32 mouse cellular contexts compared by ENCODE assay signal in the genomic region with DNA sequence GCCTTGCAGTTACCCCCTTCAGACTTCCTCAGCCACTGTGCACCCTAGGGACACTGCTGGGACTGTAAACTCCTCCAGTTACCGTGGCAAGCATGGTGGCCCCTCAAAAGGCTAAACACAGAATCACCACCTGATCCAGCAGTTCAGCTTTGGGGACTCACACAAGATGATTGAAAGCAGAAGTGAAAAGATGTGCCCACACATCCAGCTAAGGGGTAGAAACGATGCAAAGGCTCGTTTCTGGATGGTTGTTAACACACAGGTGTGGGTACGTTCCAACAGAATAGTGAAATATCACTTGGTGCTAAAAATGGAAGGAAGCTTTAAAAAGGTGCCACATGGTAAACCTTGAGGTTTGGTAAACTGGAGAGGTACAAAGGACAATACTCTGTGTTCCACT. TPM values are rescaled to one million over a fixed set of nuclear protein-coding genes. Genes with fewer than 3 reads are reported as not detected.
"Had no signal": no experiment of that assay in that cellular context is flagged by ENCODE, and none has a peak within 500 bp of the region (broad histone marks: within the 10 kb centered on the region; RNA-seq: fewer than 3 reads in every experiment).

No protein-coding gene starts in this region.

- H3K27me3 ChIP-seq: liver, embryonic 13.5 days; midbrain, embryonic 12.5 days; neural tube, embryonic 12.5 days had no signal

- H3K9ac ChIP-seq: limb, embryonic 12.5 days; limb, embryonic 13.5 days; limb, embryonic 15.5 days; liver, embryonic 12.5 days; liver, embryonic 13.5 days; liver, embryonic 14.5 days; liver, embryonic 15.5 days; liver, postnatal 0 days; lung, embryonic 14.5 days; lung, embryonic 15.5 days; midbrain, embryonic 12.5 days; midbrain, embryonic 13.5 days; neural tube, embryonic 12.5 days had no signal

- ATAC-seq: liver, embryonic 12.5 days; liver, postnatal 0 days; lung, postnatal 0 days had no signal

- H3K4me3 ChIP-seq: limb, embryonic 10.5 days; limb, embryonic 12.5 days; limb, embryonic 13.5 days; limb, embryonic 15.5 days; liver, embryonic 12.5 days; liver, embryonic 13.5 days; liver, embryonic 15.5 days; lung, embryonic 15.5 days; megakaryocyte, embryonic 14.5 days; midbrain, embryonic 10.5 days; midbrain, embryonic 12.5 days; midbrain, embryonic 13.5 days; myocyte; neural tube, embryonic 12.5 days had no signal

- H3K36me3 ChIP-seq: limb, embryonic 10.5 days; limb, embryonic 12.5 days; limb, embryonic 13.5 days; limb, embryonic 15.5 days; liver, embryonic 12.5 days; liver, embryonic 13.5 days; liver, embryonic 15.5 days; lung, embryonic 15.5 days; midbrain, embryonic 10.5 days; midbrain, embryonic 12.5 days; midbrain, embryonic 13.5 days; neural tube, embryonic 12.5 days had no signal

- H3K4me1 ChIP-seq: limb, embryonic 13.5 days; limb, embryonic 15.5 days; liver, embryonic 12.5 days; liver, embryonic 13.5 days; liver, embryonic 15.5 days; megakaryocyte, embryonic 14.5 days; midbrain, embryonic 12.5 days; midbrain, embryonic 13.5 days; neural tube, embryonic 12.5 days had no signal

- DNase-seq: left cerebral cortex, postnatal 4 days; liver; liver, embryonic 13.5 days; liver, postnatal 0 days; lung, adult 18-20 months; lung, embryonic 14.5 days; lung, postnatal 10 days; lung, postnatal 14 days; lung, postnatal 36 days; lung, postnatal 4 days; midbrain, embryonic 14.5 days had no signal

- H3K4me2 ChIP-seq: limb, embryonic 12.5 days; limb, embryonic 13.5 days; limb, embryonic 15.5 days; liver, embryonic 11.5 days; liver, embryonic 12.5 days; liver, embryonic 13.5 days; liver, embryonic 15.5 days; lung, embryonic 14.5 days; lung, embryonic 15.5 days; midbrain, embryonic 12.5 days; midbrain, embryonic 13.5 days; neural tube, embryonic 12.5 days had no signal

- H3K27ac ChIP-seq: limb, embryonic 10.5 days; limb, embryonic 12.5 days; limb, embryonic 13.5 days; limb, embryonic 15.5 days; liver, embryonic 12.5 days; liver, embryonic 13.5 days; liver, embryonic 14.5 days; liver, embryonic 15.5 days; lung, embryonic 15.5 days; macrophage; midbrain, embryonic 10.5 days; midbrain, embryonic 12.5 days; midbrain, embryonic 13.5 days; neural tube, embryonic 12.5 days had no signal

- H3K9me3 ChIP-seq: limb, embryonic 10.5 days; limb, embryonic 12.5 days; limb, embryonic 13.5 days; limb, embryonic 15.5 days; liver, embryonic 12.5 days; liver, embryonic 13.5 days; liver, embryonic 15.5 days; lung, embryonic 15.5 days; megakaryocyte, embryonic 14.5 days; midbrain, embryonic 10.5 days; midbrain, embryonic 12.5 days; midbrain, embryonic 13.5 days; neural tube, embryonic 12.5 days had no signal

RNA-seq across cellular contexts. Expression of a gene that starts 32.6 kb away (rescaled TPM):
- total RNA-seq: liver, adult 2 months; megakaryocyte progenitor cell, adult 5-6 weeks; megakaryocyte-erythroid progenitor cell, adult 5-6 weeks; monocyte, adult 5-6 weeks had no signal
- polyA plus RNA-seq: liver, adult 2 months; liver, embryonic 13.5 days; liver, postnatal 0 days; macrophage had no signal
